ENCODE assay signal across 20 mouse cellular contexts in the genomic region with DNA sequence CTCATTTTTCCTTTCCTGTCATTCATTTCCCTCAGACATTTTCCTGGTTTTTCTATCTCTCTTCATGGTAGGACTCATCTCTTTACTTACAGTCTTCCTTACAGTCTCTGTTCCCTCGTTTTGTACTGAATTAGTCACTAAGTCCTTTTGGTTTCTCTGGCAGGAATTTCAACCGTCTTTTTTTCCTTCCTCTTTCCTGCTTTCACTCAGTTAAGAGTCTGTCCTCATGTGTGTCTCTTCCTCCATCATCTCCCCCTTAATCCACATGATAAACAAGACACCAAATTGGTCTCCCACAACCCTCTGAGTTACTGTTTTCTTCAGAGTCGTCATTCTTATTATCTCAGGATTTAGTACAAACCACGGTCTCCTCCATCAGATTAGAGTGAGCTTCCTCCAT.
"Had no signal": no experiment of that assay in that cellular context is flagged by ENCODE, and none has a peak within 500 bp of the region (broad histone marks: within the 10 kb centered on the region; RNA-seq: fewer than 3 reads in every experiment).

No protein-coding gene starts in this region.

- H3K4me1 ChIP-seq: hindbrain, embryonic 15.5 days had no signal

- H3K4me3 ChIP-seq: heart, adult 2 months; heart, embryonic 13.5 days; heart, embryonic 15.5 days; hindbrain, embryonic 13.5 days; hindbrain, embryonic 15.5 days; layer of hippocampus, adult 2 months; left cerebral cortex, adult 2 months; limb, embryonic 10.5 days; limb, embryonic 12.5 days had no signal

- ATAC-seq: hindbrain, postnatal 0 days; intestine, embryonic 16.5 days had no signal

- H3K27ac ChIP-seq: heart, adult 2 months; heart, embryonic 13.5 days; heart, embryonic 15.5 days; hindbrain, embryonic 13.5 days; hindbrain, embryonic 15.5 days; hindbrain, postnatal 0 days; layer of hippocampus, adult 2 months; left cerebral cortex, adult 2 months; limb, embryonic 10.5 days had no signal

- DNase-seq: gastrocnemius, postnatal 14 days; heart, adult 2 months; heart, postnatal 14 days; heart, postnatal 36 days; kidney, adult 18-20 months; kidney, adult 8-10 months; kidney, postnatal 10 days; kidney, postnatal 25 days; kidney, postnatal 4 days; liver had no signal
